Mouse (Mus musculus): Measurements from ENCODE around the gene Nprl2. TPM values are rescaled to one million over a fixed set of nuclear protein-coding genes. Genes with fewer than 3 reads are reported as not detected.
A peak's percentile ranks its signal among the peaks of the same experiment; 100 is the strongest.

The Nprl2 gene
- polyA plus RNA-seq (2015; fragmentation: Nextera tagmentation; extraction: Ambion mirVana), result 67.5 and 77.9 TPM in 2 replicates

GRCm38 (mm10) chr9:107541474-107542351 lies at the start of gene Nprl2, which contains the start of gene Cyb561d2:
TSS of gene Nprl2 (plus strand) at chr9:107542226.
TSS of gene Cyb561d2 (minus strand) at chr9:107542193.
- H3K4me1 ChIP-seq, result peaks cover 57% of the 10 kb centered on the region
- peaks cover 45% of the 10 kb centered on the region for H3K36me3 ChIP-seq
- peak; percentile 89 for ATAC-seq (ENCODE audit: low FRiP score)

GRCm38 (mm10) chr9:107493511-107493910 lies 48.5 kb upstream of the Nprl2 start:
- no peak overlapping the region for H3K4me3 ChIP-seq (replicated peaks)
- H3K4me1 ChIP-seq, result peaks cover 33% of the 10 kb centered on the region
- H3K36me3 ChIP-seq, result 0 out of 2 replicates have a peak, but pooled peaks cover 4% of the 10 kb centered on the region
- no peak overlapping the region for H3K9ac ChIP-seq (replicated peaks)
- H3K27me3 ChIP-seq (replicated peaks), result no peaks in the 10 kb centered on the region
- H3K4me2 ChIP-seq, result no peak overlapping the region
- no peak overlapping the region for H3K27ac ChIP-seq (replicated peaks)
- 67% methylated on average over 1 of the region's 1 CpGs for WGBS
- ATAC-seq (ENCODE audit: low FRiP score), result no peak
- no peaks in the 10 kb centered on the region for H3K9me3 ChIP-seq (replicated peaks)

More at GRCm38 (mm10) chr9:107541474-107542351, at the start of gene Nprl2, which contains the start of gene Cyb561d2:
- H3K27me3 ChIP-seq (replicated peaks), result no peaks in the 10 kb centered on the region
- peak within 1 kb of the TSS; percentile 63 for H3K4me3 ChIP-seq (replicated peaks)
- H3K27ac ChIP-seq (replicated peaks), result peak within 1 kb of the TSS; percentile 82
- H3K9ac ChIP-seq (replicated peaks), result peak within 1 kb of the TSS; percentile 57
- H3K4me2 ChIP-seq, result peak within 1 kb of the TSS; percentile 80
- no peaks in the 10 kb centered on the region for H3K9me3 ChIP-seq (replicated peaks)
- WGBS, result under 1% methylated on average over 46 of the region's 46 CpGs

- Histone ChIP-seq H3K27ac (replicated peaks) (no peak overlapping the region), H3K36me3 (peaks cover 11% of the 10 kb centered on the region; the same call in 1 of the 2 replicates), H3K4me1 (peaks cover 33% of the 10 kb centered on the region), H3K4me2 (no peak overlapping the region), H3K4me3 (replicated peaks) (no peak overlapping the region), H3K27me3 (replicated peaks) (no peaks in the 10 kb centered on the region), H3K9me3 (replicated peaks) (no peaks in the 10 kb centered on the region), H3K9ac (replicated peaks) (no peak overlapping the region)
- no peak for ATAC-seq (ENCODE audit: low FRiP score)
- 70% methylated on average over 12 of the region's 12 CpGs for WGBS
Measured at GRCm38 (mm10) chr9:107494238-107494637, 47.8 kb upstream of the Nprl2 start.

- no peaks in the 10 kb centered on the region for H3K27me3 ChIP-seq (replicated peaks)
- no peak overlapping the region for H3K27ac ChIP-seq (replicated peaks)
- peaks cover 21% of the 10 kb centered on the region for H3K4me1 ChIP-seq
- ATAC-seq (ENCODE audit: low FRiP score), result no peak
- peaks cover 11% of the 10 kb centered on the region; the same call in 1 of the 2 replicates for H3K36me3 ChIP-seq
- no peaks in the 10 kb centered on the region for H3K9me3 ChIP-seq (replicated peaks)
- 85% methylated on average over 3 of the region's 3 CpGs for WGBS
- no peak overlapping the region for H3K4me3 ChIP-seq (replicated peaks)
- no peak overlapping the region for H3K4me2 ChIP-seq
- H3K9ac ChIP-seq (replicated peaks), result no peak overlapping the region
Measured at GRCm38 (mm10) chr9:107496359-107496758, 45.7 kb upstream of the Nprl2 start.

GRCm38 (mm10) chr9:107500708-107501286 lies 41.2 kb upstream of the Nprl2 start:
- no peak overlapping the region for H3K9ac ChIP-seq (replicated peaks)
- H3K27me3 ChIP-seq (replicated peaks), result no peaks in the 10 kb centered on the region
- H3K27ac ChIP-seq (replicated peaks), result no peak overlapping the region
- H3K4me1 ChIP-seq, result peaks cover 28% of the 10 kb centered on the region
- WGBS, result 84% methylated on average over 3 of the region's 3 CpGs
- ATAC-seq (ENCODE audit: low FRiP score), result no peak
- peaks cover 11% of the 10 kb centered on the region; the same call in 1 of the 2 replicates for H3K36me3 ChIP-seq
- H3K4me3 ChIP-seq (replicated peaks), result no peak overlapping the region
- no peaks in the 10 kb centered on the region for H3K9me3 ChIP-seq (replicated peaks)
- no peak overlapping the region for H3K4me2 ChIP-seq

GRCm38 (mm10) chr9:107502131-107502846 lies 39.7 kb upstream of the Nprl2 start:
- no peak overlapping the region for H3K27ac ChIP-seq (replicated peaks)
- H3K4me2 ChIP-seq, result no peak overlapping the region
- no peaks in the 10 kb centered on the region for H3K9me3 ChIP-seq (replicated peaks)
- H3K9ac ChIP-seq (replicated peaks), result no peak overlapping the region
- H3K4me1 ChIP-seq, result peaks cover 43% of the 10 kb centered on the region
- H3K36me3 ChIP-seq, result peaks cover 11% of the 10 kb centered on the region; the same call in 1 of the 2 replicates
- H3K4me3 ChIP-seq (replicated peaks), result no peak overlapping the region
- H3K27me3 ChIP-seq (replicated peaks), result no peaks in the 10 kb centered on the region
- ATAC-seq (ENCODE audit: low FRiP score), result no peak
- WGBS, result 69% methylated on average over 12 of the region's 12 CpGs

- Histone ChIP-seq H3K4me3 (replicated peaks) (no peak overlapping the region), H3K9me3 (replicated peaks) (no peaks in the 10 kb centered on the region), H3K27ac (replicated peaks) (peak overlapping the region; percentile 81), H3K27me3 (replicated peaks) (no peaks in the 10 kb centered on the region), H3K4me1 (peaks cover 69% of the 10 kb centered on the region), H3K9ac (replicated peaks) (no peak overlapping the region; the same call in 1 of the 2 replicates), H3K4me2 (no peak overlapping the region), H3K36me3 (no peaks in the 10 kb centered on the region)
- peak; percentile 1; the same call in 1 of the 2 replicates for ATAC-seq (ENCODE audit: low FRiP score)
- 38% methylated on average over 19 of the region's 19 CpGs for WGBS
Measured at GRCm38 (mm10) chr9:107504662-107505537, 37.1 kb upstream of the Nprl2 start.

GRCm38 (mm10) chr9:107508266-107508665 lies 33.8 kb upstream of the Nprl2 start:
- H3K27me3 ChIP-seq (replicated peaks), result no peaks in the 10 kb centered on the region

GRCm38 (mm10) chr9:107510384-107511100 lies 31.5 kb upstream of the Nprl2 start:
- H3K4me1 ChIP-seq, result peaks cover 78% of the 10 kb centered on the region
- no peak overlapping the region for H3K4me2 ChIP-seq
- no peak overlapping the region for H3K4me3 ChIP-seq (replicated peaks)
- H3K27me3 ChIP-seq (replicated peaks), result no peaks in the 10 kb centered on the region
- H3K36me3 ChIP-seq, result no peaks in the 10 kb centered on the region
- H3K27ac ChIP-seq (replicated peaks), result peak overlapping the region; percentile 61
- H3K9ac ChIP-seq (replicated peaks), result no peak overlapping the region
- no peaks in the 10 kb centered on the region for H3K9me3 ChIP-seq (replicated peaks)
- no peak for ATAC-seq (ENCODE audit: low FRiP score)
- 71% methylated on average over 14 of the region's 14 CpGs for WGBS

More at GRCm38 (mm10) chr9:107508266-107508665, 33.8 kb upstream of the Nprl2 start:
- Histone ChIP-seq H3K27ac (replicated peaks) (peak overlapping the region; percentile 51), H3K36me3 (no peaks in the 10 kb centered on the region), H3K4me1 (peaks cover 92% of the 10 kb centered on the region), H3K4me2 (0 out of 2 replicates have a peak overlapping the region, but pooled peaks have one; percentile 20), H3K9me3 (replicated peaks) (no peaks in the 10 kb centered on the region), H3K4me3 (replicated peaks) (no peak overlapping the region), H3K9ac (replicated peaks) (0 out of 2 replicates have a peak overlapping the region, but pooled peaks have one; percentile 3)
- WGBS, result 33% methylated on average over 10 of the region's 10 CpGs
- ATAC-seq (ENCODE audit: low FRiP score), result peak; percentile 19

- no peaks in the 10 kb centered on the region for H3K27me3 ChIP-seq (replicated peaks)
- H3K9ac ChIP-seq (replicated peaks), result no peak overlapping the region
- peak overlapping the region; percentile 61 for H3K27ac ChIP-seq (replicated peaks)
- WGBS, result 39% methylated on average over 8 of the region's 8 CpGs
- H3K36me3 ChIP-seq, result no peaks in the 10 kb centered on the region
- H3K4me3 ChIP-seq (replicated peaks), result no peak overlapping the region
- no peaks in the 10 kb centered on the region for H3K9me3 ChIP-seq (replicated peaks)
- ATAC-seq (ENCODE audit: low FRiP score), result no peak
- H3K4me2 ChIP-seq, result no peak overlapping the region
- H3K4me1 ChIP-seq, result peaks cover 69% of the 10 kb centered on the region
Measured at GRCm38 (mm10) chr9:107511436-107511835, 30.6 kb upstream of the Nprl2 start.

Measured in neural tube, embryonic 15.5 days (tissue).